In genomic region chr7:24533031-24533571, GRCm38 (mm10) we compare ENCODE assay signal across 19 mouse cellular contexts. TPM values are rescaled to one million over a fixed set of nuclear protein-coding genes. Genes with fewer than 3 reads are reported as not detected.
DNase-seq lines count a peak whose midpoint lies in the region; ATAC-seq lines count a peak whose summit lies in the region.
"Had no signal": no experiment of that assay in that cellular context is flagged by ENCODE, and none has a peak within 500 bp of the region (broad histone marks: within the 10 kb centered on the region; RNA-seq: fewer than 3 reads in every experiment).

No protein-coding gene starts in this region.

- DNase-seq in forebrain, embryonic 10.5 days (ENCODE audit: extremely low spot score, low spot score), result no peak
- no peak for DNase-seq in neural tube, embryonic 10.5 days (ENCODE audit: extremely low spot score, low spot score)
- peak; percentile 38 for DNase-seq in limb, embryonic 10.5 days (ENCODE audit: low spot score)
- no peak for DNase-seq in gastrocnemius, postnatal 36 days
- DNase-seq in cerebellum, postnatal 14 days, result no peak
- DNase-seq: adrenal gland, postnatal 36 days; cerebellum, postnatal 36 days had no signal

- H3K9ac ChIP-seq in forebrain, embryonic 16.5 days (replicated peaks; ENCODE audit: low read depth, low read length), result no peak overlapping the region
- H3K9ac ChIP-seq in neural tube, embryonic 12.5 days, result peak overlapping the region; percentile 22; the same call in 1 of the 2 replicates
- H3K9ac ChIP-seq: liver, embryonic 14.5 days; stomach, embryonic 15.5 days had no signal

- no peak overlapping the region for H3K27ac ChIP-seq in forebrain, embryonic 10.5 days
- H3K27ac ChIP-seq in forebrain, embryonic 16.5 days (ENCODE audit: low read length), result no peak overlapping the region
- no peak overlapping the region for H3K27ac ChIP-seq in neural tube, embryonic 12.5 days
- H3K27ac ChIP-seq in limb, embryonic 10.5 days, result no peak overlapping the region
- H3K27ac ChIP-seq: kidney, postnatal 0 days; liver, embryonic 14.5 days; stomach, embryonic 15.5 days had no signal

- peaks cover 42% of the 10 kb centered on the region for H3K4me1 ChIP-seq in forebrain, embryonic 10.5 days
- peaks cover 35% of the 10 kb centered on the region for H3K4me1 ChIP-seq in forebrain, embryonic 16.5 days (replicated peaks; ENCODE audit: control insufficient read depth, insufficient read depth, low read length)
- peaks cover 33% of the 10 kb centered on the region for H3K4me1 ChIP-seq in neural tube, embryonic 12.5 days
- peaks cover 39% of the 10 kb centered on the region for H3K4me1 ChIP-seq in limb, embryonic 10.5 days

- ATAC-seq in forebrain, embryonic 16.5 days, result no peak
- no peak for ATAC-seq in neural tube, embryonic 12.5 days (ENCODE audit: low FRiP score, low read depth)
- no peak for ATAC-seq in erythroid progenitor cell, adult 5-6 weeks (replicated peaks; ENCODE audit: low FRiP score, poor library complexity, severe bottlenecking)

- H3K4me2 ChIP-seq in forebrain, embryonic 16.5 days (ENCODE audit: low read length), result no peak overlapping the region
- H3K4me2 ChIP-seq in neural tube, embryonic 12.5 days (replicated peaks), result peak overlapping the region; percentile 46; the same call in 1 of the 2 replicates
- H3K4me2 ChIP-seq: stomach, embryonic 15.5 days had no signal

- peaks cover 37% of the 10 kb centered on the region for H3K36me3 ChIP-seq in forebrain, embryonic 10.5 days (replicated peaks)
- H3K36me3 ChIP-seq in forebrain, embryonic 16.5 days (ENCODE audit: control insufficient read depth, insufficient read depth), result peaks cover 4% of the 10 kb centered on the region; the same call in 1 of the 2 replicates
- H3K36me3 ChIP-seq in neural tube, embryonic 12.5 days, result peaks cover 34% of the 10 kb centered on the region
- peaks cover 41% of the 10 kb centered on the region for H3K36me3 ChIP-seq in limb, embryonic 10.5 days

- peak overlapping the region; percentile 31; the same call in 1 of the 2 replicates for H3K4me3 ChIP-seq in forebrain, embryonic 10.5 days
- H3K4me3 ChIP-seq in forebrain, embryonic 16.5 days (replicated peaks; ENCODE audit: low read length), result no peak overlapping the region
- no peak overlapping the region for H3K4me3 ChIP-seq in neural tube, embryonic 12.5 days
- H3K4me3 ChIP-seq in limb, embryonic 10.5 days, result peak overlapping the region; percentile 40
- H3K4me3 ChIP-seq: stomach, embryonic 15.5 days had no signal

- WGBS in forebrain, embryonic 10.5 days, result 45% methylated on average over 28 of the region's 28 CpGs
- 65% methylated on average over 28 of the region's 28 CpGs for WGBS in forebrain, embryonic 16.5 days
- 54% methylated on average over 28 of the region's 28 CpGs for WGBS in neural tube, embryonic 12.5 days
- WGBS in limb, embryonic 10.5 days, result 55% methylated on average over 28 of the region's 28 CpGs

- peaks cover 46% of the 10 kb centered on the region for H3K27me3 ChIP-seq in forebrain, embryonic 10.5 days (ENCODE audit: poor library complexity, severe bottlenecking)
- no peaks in the 10 kb centered on the region for H3K27me3 ChIP-seq in forebrain, embryonic 16.5 days (replicated peaks; ENCODE audit: control insufficient read depth, insufficient read depth, low read length)
- peaks cover 14% of the 10 kb centered on the region for H3K27me3 ChIP-seq in neural tube, embryonic 12.5 days (replicated peaks)
- H3K27me3 ChIP-seq in limb, embryonic 10.5 days (ENCODE audit: low read depth, poor library complexity, severe bottlenecking), result peaks cover 38% of the 10 kb centered on the region
- H3K27me3 ChIP-seq: stomach, embryonic 15.5 days had no signal

- intact Hi-C loops in gastrocnemius, postnatal 36 days (cut with DNase I), result no loop called here

- H3K9me3 ChIP-seq in forebrain, embryonic 10.5 days, result no peaks in the 10 kb centered on the region
- H3K9me3 ChIP-seq in forebrain, embryonic 16.5 days (ENCODE audit: control insufficient read depth, low read length), result no peaks in the 10 kb centered on the region
- no peaks in the 10 kb centered on the region for H3K9me3 ChIP-seq in neural tube, embryonic 12.5 days
- H3K9me3 ChIP-seq in limb, embryonic 10.5 days (replicated peaks), result no peaks in the 10 kb centered on the region
- H3K9me3 ChIP-seq: G1E; stomach, embryonic 15.5 days had no signal

RNA-seq across cellular contexts. Expression of gene Irgq, which starts 2.6 kb away (rescaled TPM):
- polyA plus RNA-seq in forebrain, embryonic 10.5 days (2016; fragmentation: Nextera tagmentation; extraction: Ambion mirVana), result 6.9 and 7.3 TPM in 2 replicates
- polyA plus RNA-seq in forebrain, embryonic 16.5 days (2015; fragmentation: Nextera tagmentation; extraction: Ambion mirVana), result 26.4 and 26.5 TPM in 2 replicates
- polyA plus RNA-seq in neural tube, embryonic 12.5 days (2016; fragmentation: Nextera tagmentation; extraction: Ambion mirVana), result 27.5 and 30.7 TPM in 2 replicates
- polyA plus RNA-seq in limb, embryonic 10.5 days (2016; fragmentation: Nextera tagmentation; extraction: Ambion mirVana), result 6.5 and 8.4 TPM in 2 replicates
- total RNA-seq in erythroid progenitor cell, adult 5-6 weeks (2015; ENCODE audit: low replicate concordance), result 1.1 and 1.3 TPM in 2 replicates
- 0.90 and 2.8 TPM in 2 replicates for total RNA-seq in erythroid progenitor cell, adult 5-6 weeks (2017; ENCODE audit: low replicate concordance)
- total RNA-seq in gastrocnemius, postnatal 36 days (2021), result 10 to 100 TPM; 10.7 to 10.9 TPM

RNA-seq across cellular contexts. Expression of gene Pinlyp, which starts 12.8 kb away (rescaled TPM):
- not detected in 2 replicates for polyA plus RNA-seq in forebrain, embryonic 10.5 days (2016; fragmentation: Nextera tagmentation; extraction: Ambion mirVana)
- polyA plus RNA-seq in forebrain, embryonic 16.5 days (2015; fragmentation: Nextera tagmentation; extraction: Ambion mirVana), result not detected in 2 replicates
- polyA plus RNA-seq in neural tube, embryonic 12.5 days (2016; fragmentation: Nextera tagmentation; extraction: Ambion mirVana), result not detected in 2 replicates
- polyA plus RNA-seq in limb, embryonic 10.5 days (2016; fragmentation: Nextera tagmentation; extraction: Ambion mirVana), result not detected in 2 replicates
- total RNA-seq in erythroid progenitor cell, adult 5-6 weeks (2015; ENCODE audit: low replicate concordance), result not detected in 2 replicates
- not detected in 2 replicates for total RNA-seq in erythroid progenitor cell, adult 5-6 weeks (2017; ENCODE audit: low replicate concordance)
- not detected for total RNA-seq in gastrocnemius, postnatal 36 days (2021)
- total RNA-seq: adrenal gland, postnatal 36 days; G1E; granulocyte monocyte progenitor cell, adult 5-6 weeks; layer of hippocampus, postnatal 14 days; left cerebral cortex, postnatal 25 days had no signal
- polyA plus RNA-seq: G1E; heart, postnatal 0 days; intestine, embryonic 14.5 days; liver, embryonic 14.5 days had no signal

RNA-seq across cellular contexts. Expression of gene Xrcc1, which starts 13.0 kb away (rescaled TPM):
- polyA plus RNA-seq in forebrain, embryonic 10.5 days (2016; fragmentation: Nextera tagmentation; extraction: Ambion mirVana), result 174 and 177 TPM in 2 replicates
- polyA plus RNA-seq in forebrain, embryonic 16.5 days (2015; fragmentation: Nextera tagmentation; extraction: Ambion mirVana), result 79.8 and 80.2 TPM in 2 replicates
- 83.4 and 89.8 TPM in 2 replicates for polyA plus RNA-seq in neural tube, embryonic 12.5 days (2016; fragmentation: Nextera tagmentation; extraction: Ambion mirVana)
- 163 and 182 TPM in 2 replicates for polyA plus RNA-seq in limb, embryonic 10.5 days (2016; fragmentation: Nextera tagmentation; extraction: Ambion mirVana)
- 37.1 and 39.4 TPM in 2 replicates for total RNA-seq in erythroid progenitor cell, adult 5-6 weeks (2015; ENCODE audit: low replicate concordance)
- 36.7 and 62.5 TPM in 2 replicates for total RNA-seq in erythroid progenitor cell, adult 5-6 weeks (2017; ENCODE audit: low replicate concordance)
- 10 to 100 TPM; 17.1 to 21.4 TPM for total RNA-seq in gastrocnemius, postnatal 36 days (2021)

RNA-seq across cellular contexts. Expression of gene AC161166.1, which starts 20.8 kb away (rescaled TPM):
- polyA plus RNA-seq in forebrain, embryonic 10.5 days (2016; fragmentation: Nextera tagmentation; extraction: Ambion mirVana), result 0.82 and 1.3 TPM in 2 replicates
- 1.2 and 1.9 TPM in 2 replicates for polyA plus RNA-seq in forebrain, embryonic 16.5 days (2015; fragmentation: Nextera tagmentation; extraction: Ambion mirVana)
- 1.2 and 1.5 TPM in 2 replicates for polyA plus RNA-seq in neural tube, embryonic 12.5 days (2016; fragmentation: Nextera tagmentation; extraction: Ambion mirVana)
- polyA plus RNA-seq in limb, embryonic 10.5 days (2016; fragmentation: Nextera tagmentation; extraction: Ambion mirVana), result 1.0 and 1.4 TPM in 2 replicates
- not detected in 2 replicates for total RNA-seq in erythroid progenitor cell, adult 5-6 weeks (2015; ENCODE audit: low replicate concordance)
- total RNA-seq in erythroid progenitor cell, adult 5-6 weeks (2017; ENCODE audit: low replicate concordance), result not detected in 2 replicates
- not detected for total RNA-seq in gastrocnemius, postnatal 36 days (2021)
- total RNA-seq: adrenal gland, postnatal 36 days; granulocyte monocyte progenitor cell, adult 5-6 weeks; layer of hippocampus, postnatal 14 days; left cerebral cortex, postnatal 25 days had no signal
- polyA plus RNA-seq: G1E; liver, embryonic 14.5 days had no signal

RNA-seq across cellular contexts. Expression of gene Zfp428, which starts 26.3 kb away (rescaled TPM):
- 111 and 113 TPM in 2 replicates for polyA plus RNA-seq in forebrain, embryonic 10.5 days (2016; fragmentation: Nextera tagmentation; extraction: Ambion mirVana)
- polyA plus RNA-seq in forebrain, embryonic 16.5 days (2015; fragmentation: Nextera tagmentation; extraction: Ambion mirVana), result 267 and 282 TPM in 2 replicates
- 172 and 176 TPM in 2 replicates for polyA plus RNA-seq in neural tube, embryonic 12.5 days (2016; fragmentation: Nextera tagmentation; extraction: Ambion mirVana)
- polyA plus RNA-seq in limb, embryonic 10.5 days (2016; fragmentation: Nextera tagmentation; extraction: Ambion mirVana), result 107 and 130 TPM in 2 replicates
- 0.84 TPM in 1 of 2 replicates, not detected in the other for total RNA-seq in erythroid progenitor cell, adult 5-6 weeks (2015; ENCODE audit: low replicate concordance)
- total RNA-seq in erythroid progenitor cell, adult 5-6 weeks (2017; ENCODE audit: low replicate concordance), result 2.0 TPM in 1 of 2 replicates, not detected in the other
- total RNA-seq in gastrocnemius, postnatal 36 days (2021), result 1 to 10 TPM; 4.3 to 5.9 TPM

Comparison
In these comparisons a context has a peak if more than half of its experiments do, and no peak if none do; other contexts are left out.
1. H3K4me3 ChIP-seq: peak in forebrain, embryonic 10.5 days (single experiment) and limb, embryonic 10.5 days (single experiment); none in forebrain, embryonic 16.5 days (single experiment) and neural tube, embryonic 12.5 days (single experiment).